Mouse (Mus musculus): ENCODE measurements around the gene Dhx57.

Gene Dhx57

DNA sequence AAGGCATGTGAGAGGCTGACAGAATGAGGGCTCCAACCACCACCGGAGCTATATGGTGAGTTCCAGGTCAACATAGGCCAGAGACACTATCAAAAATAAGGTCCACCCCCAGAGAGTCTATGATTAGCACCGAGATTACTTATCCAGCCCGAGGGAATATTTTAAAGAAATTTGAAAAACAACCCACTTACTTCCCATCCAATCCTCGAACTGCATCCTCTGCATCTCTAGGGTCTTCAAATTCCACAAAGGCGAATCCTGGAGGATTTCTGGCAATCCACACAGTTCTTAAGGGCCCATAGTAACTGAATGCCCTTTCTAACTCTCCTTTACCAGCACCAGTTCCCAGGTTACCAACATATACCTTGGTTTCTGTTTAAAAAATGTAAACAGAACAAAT, 84.6 kb downstream of the Dhx57 start:
- in situ Hi-C loops (cut with MboI, MseI), result loop anchor here (25.0 kb wide), 1 partner anchor 1118 kb away; no protein-coding TSS in a partner anchor

GRCm38 (mm10) chr17:80199160-80199778, 91.0 kb downstream of the Dhx57 start:
- in situ Hi-C loops (cut with MboI, MseI), result loop anchor here (25.0 kb wide), 2 partner anchors 312 to 487 kb away; partner anchors contain the start of genes Atl2 and Cyp1b1

DNA sequence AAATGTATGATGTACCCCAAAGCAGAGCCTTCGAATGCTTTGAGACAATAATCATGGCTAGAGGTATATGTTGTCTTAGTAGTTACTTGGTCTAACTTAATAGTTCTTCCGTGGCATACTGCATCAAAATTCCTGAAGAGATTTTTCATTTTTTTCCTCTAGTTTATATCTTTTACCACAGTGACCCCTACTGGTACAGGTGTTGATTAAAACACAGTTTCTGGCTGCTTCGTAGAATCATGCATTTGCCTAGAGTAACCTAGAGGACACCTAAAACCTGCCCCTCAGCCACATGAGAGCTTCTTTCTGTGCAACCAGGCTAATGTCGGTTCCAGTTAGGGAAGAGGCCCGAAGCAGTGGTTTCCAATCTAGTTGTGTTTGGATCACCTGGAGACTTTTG, 97.2 kb downstream of the Dhx57 start:
- in situ Hi-C loops (cut with MboI, MseI), result loop anchor here (25.0 kb wide), 2 partner anchors 306 to 481 kb away; partner anchors contain the start of genes Atl2 and Cyp1b1
